Mouse (Mus musculus) olfactory bulb, adult 2 months (tissue): ENCODE measurements at regions not wholly inside any gene's neighbourhood (a gene's known extent, or its start where the extent isn't known, plus 50 kb on each side); places are given as distances from the start of the nearest gene placed in this dataset.

Experiments
- H3K27ac ChIP-seq: fragments of 200-500 bp; 2 replicates; pipeline ENCODE4 v1.5.1; 2012; ENCODE audit warnings: low read depth, low read length; ENCODE audit not compliant: insufficient read depth
- H3K4me1 ChIP-seq: fragments of 200-500 bp; 2 replicates; pipeline ENCODE4 v1.6.1; 2012; ENCODE audit warnings: low read length; ENCODE audit not compliant: control insufficient read depth, insufficient read depth
- H3K4me3 ChIP-seq: fragments of 200-500 bp; 2 replicates; pipeline ENCODE4 v1.5.1; 2012; ENCODE audit warnings: mild to moderate bottlenecking, low read depth, low read length, moderate library complexity; ENCODE audit not compliant: insufficient read depth
- CTCF ChIP-seq: fragments of 200-500 bp; IDR thresholded peaks from 2 replicates; pipeline ENCODE4 v1.5.1; 2012; ENCODE audit warnings: low read depth, mild to moderate bottlenecking, low read length, moderate library complexity; ENCODE audit not compliant: insufficient read depth
- POLR2A ChIP-seq: fragments of 200-500 bp; IDR thresholded peaks from 2 replicates; pipeline ENCODE4 v1.6.1; 2012; ENCODE audit warnings: mild to moderate bottlenecking, low read depth, low read length, moderate library complexity; ENCODE audit not compliant: insufficient read depth
- WGBS: fragments of 180-500 bp; shearing (Covaris S2); methylation state at CpG from one replicate; pipeline ENCODE4 v1.1.7; 2018; 5-methylcytosine and 5-hydroxymethylcytosine counted together

DNA sequence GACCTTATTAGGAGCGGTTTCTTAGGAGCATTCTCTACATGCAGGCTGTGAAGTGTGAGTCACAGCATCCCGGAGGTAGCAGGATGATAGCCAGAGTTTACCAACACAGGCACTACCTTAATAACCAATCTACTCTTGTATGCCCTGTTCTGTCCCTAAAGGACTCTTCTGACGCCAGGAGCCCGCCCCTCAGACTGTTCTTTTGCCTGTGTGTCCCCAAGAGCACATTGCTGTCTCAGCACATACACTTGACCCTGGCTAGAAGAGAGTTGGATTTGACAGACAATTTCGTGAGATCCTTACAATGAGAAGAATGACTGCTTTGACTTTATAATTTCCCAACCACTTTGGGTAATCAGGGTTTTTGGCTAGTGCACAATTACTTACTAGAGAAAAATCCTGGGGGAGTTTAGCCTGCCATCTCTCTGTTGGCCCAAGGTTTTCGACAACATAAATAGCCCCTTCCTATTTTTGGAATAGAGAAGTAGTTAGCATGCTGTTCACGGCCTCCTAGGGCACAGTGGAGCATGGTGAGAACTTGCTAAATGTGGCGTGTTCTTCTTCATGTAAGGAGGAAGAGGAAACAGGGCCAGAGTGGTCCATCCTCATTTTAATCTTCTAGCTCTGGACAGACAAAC lies 122.3 kb upstream of the C1qtnf7 start:
- TF ChIP-seq CTCF (no peak), POLR2A (no peak)
- H3K27ac ChIP-seq: no peak overlapping the region; the same call in 1 of the 2 replicates
- no peak overlapping the region for H3K4me3 ChIP-seq
- H3K4me1 ChIP-seq: peaks cover 2% of the 10 kb centered on the region
- WGBS: 23% methylated on average over 8 of the region's 8 CpGs

- no peak overlapping the region for H3K4me3 ChIP-seq
- WGBS: 100% methylated on average over 2 of the region's 2 CpGs
- H3K27ac ChIP-seq: no peak overlapping the region
- no peaks in the 10 kb centered on the region for H3K4me1 ChIP-seq
- TF ChIP-seq CTCF: no peak
- no peak for TF ChIP-seq POLR2A
Observed at GRCm38 (mm10) chr5:43417259-43417658, 98.1 kb upstream of the C1qtnf7 start.

DNA sequence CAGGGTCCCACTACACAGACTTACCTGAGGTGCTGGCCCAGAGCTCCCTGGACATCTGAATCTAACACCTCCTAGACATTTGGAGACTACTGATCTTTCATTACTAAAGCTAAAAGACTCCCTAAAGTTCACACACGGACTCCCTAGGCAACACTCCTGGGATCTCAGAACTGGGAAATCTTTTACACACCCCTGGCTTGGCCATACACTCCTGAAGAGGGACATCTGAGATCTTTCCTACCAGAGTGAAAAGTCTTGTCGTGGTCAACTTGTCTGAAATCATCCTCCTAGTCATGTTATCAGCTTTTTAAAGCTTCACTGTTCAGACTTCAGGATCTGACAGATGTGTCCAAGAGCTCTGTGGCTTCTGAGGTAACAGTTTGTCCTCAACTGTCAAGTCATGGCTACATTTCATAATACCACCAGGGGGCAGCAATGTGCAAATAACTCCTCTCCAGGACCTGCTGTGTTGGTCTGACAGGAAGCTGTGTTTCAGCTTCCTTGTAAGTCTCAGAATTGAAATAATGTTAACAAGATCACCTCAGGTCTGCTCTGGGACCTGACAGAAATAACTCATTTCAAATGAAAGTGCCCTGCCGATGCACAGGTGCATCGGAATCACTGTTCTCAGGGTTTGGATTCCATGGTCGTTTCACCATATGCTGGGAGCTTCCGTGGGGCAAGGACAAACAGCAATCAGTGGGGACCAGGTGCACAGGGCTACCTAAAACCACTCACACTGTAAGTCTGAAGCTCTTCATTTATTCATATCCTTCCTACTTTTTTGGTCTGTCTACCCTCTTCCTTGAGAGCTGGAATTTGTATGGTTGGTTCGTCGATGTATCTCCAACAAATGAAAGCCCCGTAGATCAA lies 92.3 kb upstream of the C1qtnf7 start:
- no peak overlapping the region for H3K4me3 ChIP-seq
- TF ChIP-seq CTCF (no peak), POLR2A (no peak)
- whole genome bisulfite sequencing: 80% methylated on average over 9 of the region's 9 CpGs
- no peak overlapping the region for H3K27ac ChIP-seq
- H3K4me1 ChIP-seq: no peaks in the 10 kb centered on the region

DNA sequence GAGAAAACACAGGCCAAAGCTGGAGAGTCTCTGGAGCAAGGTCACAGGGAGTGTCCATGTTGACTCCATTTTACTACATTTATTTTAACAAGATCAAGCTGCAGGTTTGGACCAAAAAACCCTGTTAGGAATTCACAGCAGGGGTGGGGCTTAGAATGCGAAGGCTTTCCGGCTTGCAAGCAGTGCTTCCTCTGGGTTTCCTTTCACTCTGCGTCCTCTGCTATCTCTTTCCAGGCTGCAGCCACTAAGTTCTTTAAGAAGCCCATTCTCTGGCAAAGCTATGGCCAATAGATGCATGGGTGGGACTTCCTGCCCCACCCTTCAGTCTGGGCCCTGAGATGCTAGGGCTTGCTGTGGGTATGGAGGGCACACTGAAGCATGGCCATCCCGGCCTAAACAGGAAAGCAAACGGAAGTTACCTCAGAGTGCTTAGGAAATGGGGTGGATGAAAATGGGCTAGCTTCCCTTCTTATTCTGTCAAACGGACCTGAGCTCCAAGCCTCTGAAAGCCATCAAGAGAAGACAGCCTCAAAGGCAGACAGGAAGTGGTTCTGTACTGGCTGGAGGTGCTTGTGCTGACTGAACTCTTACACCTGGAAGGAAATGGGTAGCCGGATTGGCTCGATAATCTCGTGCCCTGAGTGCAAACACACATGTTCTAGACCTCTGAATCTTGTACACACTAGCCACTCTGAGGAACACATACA lies 90.6 kb upstream of the C1qtnf7 start:
- 91% methylated on average over 9 of the region's 9 CpGs for WGBS
- no peak overlapping the region for H3K4me3 ChIP-seq
- no peaks in the 10 kb centered on the region for H3K4me1 ChIP-seq
- H3K27ac ChIP-seq: no peak overlapping the region
- TF ChIP-seq POLR2A (no peak), CTCF (no peak)

DNA sequence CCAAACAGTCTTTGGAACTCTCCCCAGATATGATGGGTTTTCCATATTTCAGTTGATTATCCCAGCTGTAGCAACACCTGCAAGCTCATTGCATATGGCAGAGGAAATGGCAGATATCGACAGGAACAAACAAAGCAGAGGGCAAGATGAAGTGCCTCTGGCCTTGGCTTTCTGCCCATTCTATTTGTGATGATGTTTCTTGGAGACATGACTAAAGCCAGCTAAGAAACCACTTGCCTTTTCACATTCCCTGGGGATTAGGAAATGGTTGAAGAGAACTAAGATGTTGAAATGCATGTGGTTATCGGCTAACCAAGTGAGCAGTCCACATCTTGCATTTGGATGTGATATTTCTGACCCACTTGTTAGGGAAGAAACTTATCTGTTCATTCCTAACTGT lies 82.0 kb upstream of the C1qtnf7 start:
- no peak for TF ChIP-seq CTCF
- no peak for TF ChIP-seq POLR2A
- 70% methylated on average over 2 of the region's 2 CpGs for WGBS
- Histone ChIP-seq H3K4me1 (no peaks in the 10 kb centered on the region), H3K27ac (no peak overlapping the region), H3K4me3 (no peak overlapping the region)

GRCm38 (mm10) chr5:43439191-43439590 lies 76.1 kb upstream of the C1qtnf7 start:
- Histone ChIP-seq H3K4me3 (no peak overlapping the region), H3K4me1 (no peaks in the 10 kb centered on the region), H3K27ac (no peak overlapping the region)
- 22% methylated on average over 2 of the region's 2 CpGs for WGBS
- no peak for TF ChIP-seq POLR2A
- TF ChIP-seq CTCF: no peak

- Histone ChIP-seq H3K4me1 (no peaks in the 10 kb centered on the region), H3K4me3 (no peak overlapping the region), H3K27ac (no peak overlapping the region)
- TF ChIP-seq CTCF (no peak), POLR2A (no peak)
- 53% methylated on average over 3 of the region's 3 CpGs for WGBS
Observed at GRCm38 (mm10) chr5:43441306-43441705, 74.0 kb upstream of the C1qtnf7 start.

DNA sequence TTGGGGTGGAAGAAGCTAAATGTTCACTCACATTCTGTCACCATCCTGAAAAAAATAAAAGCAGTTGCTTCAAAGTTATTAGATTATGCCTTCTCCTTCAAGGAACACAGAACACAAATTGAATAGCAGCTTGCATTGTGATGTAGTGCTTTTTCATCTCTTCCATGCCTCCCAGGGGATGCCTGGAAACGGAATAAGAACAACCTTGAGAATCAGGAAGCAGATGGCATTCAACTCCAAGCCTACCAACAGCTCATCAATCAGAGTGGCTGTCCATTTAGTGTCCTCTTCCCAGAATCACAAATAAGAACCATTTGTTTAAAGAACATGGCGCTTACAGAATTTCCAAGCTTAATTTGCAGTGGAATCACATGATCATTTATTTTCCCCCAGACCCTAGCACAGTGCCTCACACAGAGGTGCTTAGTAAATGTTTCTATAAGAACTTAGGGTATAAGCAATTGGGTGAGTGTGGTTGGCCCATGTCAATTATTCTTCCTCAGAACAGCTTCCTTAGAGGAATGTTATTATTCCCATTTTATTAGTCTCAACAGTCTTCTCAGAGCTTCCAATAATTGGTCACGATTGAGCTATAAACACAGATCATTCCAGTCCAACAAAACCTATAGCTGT lies 70.6 kb upstream of the C1qtnf7 start:
- H3K27ac ChIP-seq: no peak overlapping the region
- H3K4me3 ChIP-seq: no peak overlapping the region
- TF ChIP-seq POLR2A (no peak), CTCF (no peak)
- H3K4me1 ChIP-seq: no peaks in the 10 kb centered on the region
- WGBS: 74% methylated on average over 3 of the region's 3 CpGs
